Mouse (Mus musculus) left cerebral cortex, postnatal 4 days (tissue): ENCODE measurements around the gene Dynll1. TPM values are rescaled to one million over a fixed set of nuclear protein-coding genes. Genes with fewer than 3 reads are reported as not detected.

Experiments used
- DNase-seq: peaks from one replicate; pipeline ENCODE4 v3.0.0-alpha.2; 2022
- intact Hi-C: fragments of 180-260 bp; cut with DNase I; formaldehyde crosslinking; loops from one replicate; pipeline ENCODE4 v1.15.1; 2025
- total RNA-seq, 2 experiments: library from RNA; stranded (reverse); gene quantifications; 2 replicates each; pipeline ENCODE4 v1.2.3; 2021

The Dynll1 gene
- total RNA-seq, 2 experiments from 2014 or later = 678 to 766 TPM

DNA sequence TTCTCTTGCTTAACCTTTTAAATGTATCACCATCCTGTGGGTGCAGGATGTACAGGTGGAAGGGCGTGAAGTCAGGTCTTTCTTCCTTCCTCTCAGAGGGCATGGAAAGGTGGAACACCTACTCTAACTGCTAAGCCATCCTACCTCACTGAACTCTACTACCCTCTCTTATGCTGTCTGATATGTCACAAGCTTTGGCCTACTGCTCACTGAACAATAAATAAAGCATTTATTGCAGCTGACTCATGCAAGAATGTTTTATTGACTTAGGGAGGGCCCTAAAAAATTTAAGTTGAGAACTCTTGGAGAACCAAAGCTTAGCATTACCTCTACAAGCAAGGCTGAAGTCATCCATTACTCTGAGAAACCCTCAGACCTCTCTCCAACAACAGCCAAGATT lies 30.8 kb downstream of the Dynll1 start:
- DNase-seq = no peak
- intact Hi-C loops = no loop called here

DNA sequence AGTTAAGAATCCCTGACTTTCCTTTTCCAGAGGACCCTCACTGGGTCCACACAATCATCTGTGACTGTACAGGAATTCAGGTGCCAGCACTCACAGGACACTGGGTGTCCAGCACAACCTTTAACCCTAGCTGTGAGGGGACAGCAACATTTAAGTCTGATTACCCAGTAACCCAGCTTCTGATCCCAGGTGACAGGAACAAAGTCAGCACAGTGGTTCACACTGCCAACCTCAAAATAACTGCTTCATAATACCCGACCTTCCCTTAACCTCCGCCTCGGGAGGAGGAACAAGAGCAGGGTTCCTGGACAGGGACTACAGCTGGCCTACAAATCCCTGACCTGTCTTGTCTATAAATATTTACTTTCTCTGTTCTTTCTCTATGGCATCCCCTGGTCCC lies 32.5 kb downstream of the Dynll1 start:
- no peak for DNase-seq
- intact Hi-C loops = no loop called here

DNA sequence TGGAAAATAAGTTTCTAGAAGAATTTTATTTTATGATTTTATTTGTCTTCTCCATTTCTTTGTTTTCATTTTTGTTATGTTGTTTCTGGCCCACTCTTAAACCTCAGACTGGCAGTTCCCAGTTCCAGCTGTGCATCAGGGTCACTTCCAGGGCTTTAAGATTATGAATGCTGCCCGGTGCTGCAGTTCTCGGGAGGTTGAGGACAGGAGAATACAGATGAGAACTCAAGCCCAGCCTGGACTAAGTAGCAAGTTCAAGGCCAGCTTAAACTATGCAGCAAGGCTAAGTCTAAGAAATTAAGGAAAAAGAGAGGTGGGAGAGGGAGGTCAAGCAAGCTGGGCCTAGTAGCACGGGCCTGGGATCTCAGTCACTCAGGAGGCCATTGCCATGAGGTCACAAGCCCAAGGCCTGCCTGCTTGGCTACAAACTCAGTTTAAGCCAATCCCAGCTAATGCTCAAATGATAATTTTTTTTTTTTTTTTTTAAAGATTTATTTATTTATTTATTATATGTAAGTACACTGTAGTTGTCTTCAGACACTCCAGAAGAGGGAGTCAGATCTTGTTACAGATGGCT lies 33.2 kb downstream of the Dynll1 start:
- intact Hi-C loops = no loop called here
- no peak for DNase-seq

DNA sequence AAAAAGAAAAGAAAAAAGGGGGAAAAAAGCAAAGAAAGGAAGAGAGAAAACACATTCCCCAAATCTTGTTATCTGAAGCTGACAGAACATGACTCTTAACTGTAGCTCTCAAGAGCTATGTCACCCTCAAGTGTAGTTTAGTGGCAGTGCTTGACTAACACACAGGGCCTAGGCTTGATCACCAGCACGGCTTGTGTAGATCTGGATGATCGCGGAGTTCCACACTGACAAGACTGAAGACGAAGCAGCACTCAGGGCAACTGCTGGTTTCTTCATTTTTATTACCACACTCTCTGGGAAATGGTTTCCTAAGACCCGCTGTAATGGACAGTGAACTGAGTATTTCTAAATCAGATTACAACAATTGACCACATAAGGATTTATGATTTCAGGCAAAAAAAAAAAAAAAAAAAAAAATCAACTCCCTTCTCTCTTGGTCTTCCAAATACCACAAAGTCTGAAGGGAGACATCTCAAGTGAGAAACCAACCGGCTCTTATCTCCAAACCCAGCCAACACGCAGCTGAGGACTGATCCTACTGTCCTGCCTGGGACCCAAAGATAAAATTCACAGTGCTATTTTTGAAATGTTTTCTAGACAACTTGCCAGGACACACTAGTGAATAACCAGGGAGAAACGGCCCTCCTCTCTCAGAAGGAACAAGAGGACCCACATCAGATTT lies 33.9 kb downstream of the Dynll1 start:
- intact Hi-C loops = no loop called here
- DNase-seq = no peak

DNA sequence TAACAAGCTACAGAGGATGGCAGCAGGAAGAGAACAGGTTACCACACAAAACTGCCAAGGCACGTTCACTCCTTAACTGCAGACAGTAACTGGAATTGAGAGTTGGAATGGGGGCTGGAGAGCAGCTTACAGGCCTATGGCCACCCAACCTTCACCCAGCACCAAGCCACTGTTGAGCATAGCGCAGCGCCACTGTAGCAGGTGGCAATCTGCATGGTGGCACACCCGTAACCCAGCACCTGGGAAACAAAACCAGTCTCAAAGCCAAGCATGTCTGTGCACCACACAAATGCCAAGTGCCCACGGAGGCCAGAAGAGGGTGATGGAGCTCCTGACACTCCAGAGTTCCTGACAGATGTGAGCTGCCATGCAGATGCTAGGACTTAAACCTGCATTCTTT lies 34.5 kb downstream of the Dynll1 start:
- DNase-seq = no peak
- intact Hi-C loops = no loop called here

DNA sequence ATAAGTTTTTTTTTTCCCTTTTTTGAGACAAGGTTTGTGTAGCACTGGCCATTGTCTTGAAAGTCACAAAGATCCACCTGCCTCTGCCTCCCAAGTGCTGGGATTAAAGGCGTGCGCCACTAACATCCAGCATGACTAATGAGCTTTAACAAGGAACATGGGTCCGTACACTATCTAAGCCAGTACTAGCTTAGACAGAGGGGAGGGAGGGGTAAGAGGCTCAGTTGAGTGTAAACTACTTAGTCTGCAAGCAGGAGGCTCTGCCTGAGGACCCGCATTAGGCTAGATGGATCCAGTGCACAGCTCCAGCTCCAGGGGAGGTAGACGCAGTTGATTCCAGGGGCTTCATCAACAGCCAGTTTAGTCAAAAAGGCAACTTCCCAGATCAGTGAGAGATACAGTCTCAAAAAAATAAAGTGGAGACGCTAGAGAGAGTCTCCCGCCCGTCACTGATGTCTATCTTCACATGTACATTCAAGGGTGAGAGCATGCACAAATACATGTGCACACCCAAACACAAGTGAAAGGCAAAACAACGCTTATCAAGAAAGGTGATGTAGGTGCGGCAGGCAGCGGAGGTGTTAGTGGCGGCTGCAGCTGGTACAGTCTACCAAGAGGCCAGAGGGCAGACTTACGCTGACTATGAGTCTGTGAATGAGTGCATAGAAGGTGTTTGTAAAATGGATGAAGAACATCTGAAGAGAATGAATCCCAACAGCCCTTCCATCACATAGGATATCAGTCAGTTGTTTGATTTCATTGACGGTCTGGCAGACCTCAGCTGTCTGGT lies 38.1 kb downstream of the Dynll1 start:
- DNase-seq = no peak
- intact Hi-C loops = no loop called here

DNA sequence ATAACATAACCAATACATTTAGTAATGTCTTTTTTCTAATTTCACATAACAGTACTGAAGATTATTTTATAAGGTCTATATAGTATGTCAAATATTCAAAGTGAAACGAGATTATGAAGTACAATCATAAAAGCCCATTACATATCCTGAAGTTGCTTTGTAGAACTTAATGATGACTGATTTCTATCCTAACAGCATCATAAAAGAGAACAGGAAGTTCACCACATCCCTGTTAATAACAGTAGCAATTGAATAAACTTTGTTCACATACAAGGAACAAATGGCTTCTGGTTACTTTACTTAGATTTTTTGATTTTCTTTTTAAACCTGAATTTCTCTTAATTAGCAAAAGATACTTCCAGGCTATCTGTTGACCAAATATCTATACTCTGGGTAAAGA lies 38.9 kb downstream of the Dynll1 start:
- intact Hi-C loops = no loop called here
- no peak for DNase-seq

DNA sequence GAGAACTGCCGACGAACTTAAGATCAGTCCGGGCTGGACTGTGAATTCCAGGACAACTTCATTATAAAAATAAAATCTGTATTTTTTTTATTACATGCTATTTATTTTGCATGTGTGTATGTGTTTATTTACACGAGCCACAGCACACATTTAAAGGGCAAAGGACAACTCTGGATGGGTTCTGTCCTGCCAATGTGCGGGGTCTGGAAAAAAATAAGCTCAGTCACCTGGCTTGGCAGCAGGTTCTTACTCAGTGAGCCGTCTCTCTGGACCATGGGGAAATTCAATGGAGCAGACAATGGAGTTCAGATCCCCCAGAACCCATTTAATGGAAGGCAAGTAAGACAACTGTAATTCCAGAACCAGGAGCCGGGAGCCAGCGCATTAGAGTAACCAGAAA lies 39.7 kb downstream of the Dynll1 start:
- no peak for DNase-seq
- intact Hi-C loops = no loop called here

DNA sequence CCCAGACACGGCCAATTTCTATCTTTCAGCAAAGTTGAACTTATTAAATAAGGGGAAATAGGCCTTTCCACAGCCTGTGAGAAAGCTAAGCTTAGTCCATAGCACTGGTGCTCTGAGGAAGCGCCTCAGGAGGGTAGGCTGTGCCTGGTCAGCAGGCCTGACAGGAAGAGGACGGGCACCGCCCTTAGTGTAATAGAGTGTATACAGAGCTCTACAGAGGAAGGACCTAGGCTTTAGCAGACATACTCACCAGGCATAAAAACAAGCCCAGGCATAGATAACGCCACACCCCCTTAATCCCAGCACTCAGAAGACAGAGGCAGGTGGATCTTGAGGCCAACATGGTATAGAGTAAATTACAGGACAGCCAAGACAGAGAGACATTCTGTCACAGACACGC lies 40.4 kb downstream of the Dynll1 start:
- intact Hi-C loops = no loop called here
- DNase-seq = no peak

DNA sequence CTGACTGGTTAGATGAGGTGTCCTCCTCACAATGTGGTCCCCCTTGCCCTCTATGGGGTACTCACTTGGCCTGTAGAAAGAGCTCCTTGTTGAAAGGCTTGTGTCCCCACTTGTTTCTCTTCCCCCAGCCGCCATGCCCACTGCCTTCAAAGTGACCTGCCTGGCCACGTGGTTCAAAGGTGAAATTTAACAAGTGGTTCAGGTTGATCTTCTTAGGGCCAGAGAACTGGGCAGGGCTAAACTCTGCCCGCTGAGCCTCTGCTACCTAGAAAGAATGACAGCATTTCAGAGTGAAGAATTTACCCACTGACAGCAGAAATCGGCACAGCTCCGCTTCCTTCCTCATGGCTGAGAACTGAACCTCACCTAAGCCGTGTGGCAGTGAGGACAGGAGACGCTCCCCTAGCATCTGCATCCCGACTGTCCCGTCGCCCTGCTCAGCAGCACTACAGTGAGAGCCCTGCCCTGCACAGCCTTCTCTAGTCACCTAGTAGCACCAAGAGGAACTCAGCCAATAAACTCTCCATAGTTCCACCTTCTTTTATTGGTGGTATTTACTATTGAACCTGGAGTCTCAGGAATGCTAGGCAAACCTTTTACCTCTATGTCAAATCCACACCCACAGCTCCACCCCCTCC lies 43.8 kb downstream of the Dynll1 start:
- intact Hi-C loops = no loop called here

DNA sequence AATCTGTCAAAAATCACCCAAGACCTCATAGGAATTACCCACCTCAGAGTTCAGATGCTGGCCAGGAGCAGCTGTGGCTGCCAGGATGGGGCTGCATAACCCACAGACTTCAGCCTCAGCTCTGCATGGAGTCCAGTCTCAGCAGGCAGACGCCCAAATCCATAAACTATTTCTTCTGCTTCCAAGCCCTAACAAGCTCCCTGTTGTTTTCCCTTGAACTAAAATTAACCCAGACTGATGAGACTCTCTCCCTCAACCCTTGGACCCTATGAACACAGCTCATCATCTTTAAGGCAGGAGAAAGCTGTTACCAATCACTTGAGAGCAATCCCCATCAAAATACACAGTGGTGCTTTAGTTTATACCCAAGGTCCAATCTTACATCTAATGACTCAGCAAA lies 45.3 kb downstream of the Dynll1 start:
- intact Hi-C loops = no loop called here
- no peak for DNase-seq

More for the DNA sequence above, 43.8 kb downstream of the Dynll1 start:
- DNase-seq = no peak

Other genes with a start within 250 kb of the Dynll1 start
- not detected for gene Gm10401, start 202.7 kb downstream of the Dynll1 start, total RNA-seq
- 1 to 10 TPM; 9.1 to 9.4 TPM for gene Acads, start 181.7 kb downstream of the Dynll1 start, total RNA-seq
- 10 to 100 TPM; 22.4 to 25.6 TPM for gene Unc119b, start 166.0 kb downstream of the Dynll1 start, total RNA-seq
- gene Mlec, start 142.8 kb downstream of the Dynll1 start, total RNA-seq = 10 to 100 TPM; 59.5 to 79.4 TPM
- 10 to 100 TPM; 67.0 to 67.2 TPM for gene Cabp1, start 106.6 kb downstream of the Dynll1 start, total RNA-seq
- gene Pop5, start 65.2 kb downstream of the Dynll1 start, total RNA-seq = 10 to 100 TPM; 27.4 to 31.8 TPM
- gene Rnf10, start 28.1 kb downstream of the Dynll1 start, total RNA-seq = 100 to 1,000 TPM; 262 to 280 TPM
- 10 to 100 TPM; 29.7 to 33.8 TPM for gene Coq5, start 21.3 kb downstream of the Dynll1 start, total RNA-seq
- 10 to 100 TPM; 58.7 to 59.4 TPM for gene Srsf9, start 26.2 kb upstream of the Dynll1 start, total RNA-seq
- 10 to 100 TPM; 29.6 to 29.7 TPM for gene Gatc, start 40.2 kb upstream of the Dynll1 start, total RNA-seq
- gene Triap1, start 40.2 kb upstream of the Dynll1 start, total RNA-seq = 10 to 100 TPM; 30.3 to 30.5 TPM
- gene Cox6a1, start 48.0 kb upstream of the Dynll1 start, total RNA-seq = 100 to 1,000 TPM; 489 to 518 TPM
- gene Msi1, start 128.6 kb upstream of the Dynll1 start, total RNA-seq = 100 to 1,000 TPM; 110 to 114 TPM
- gene Pla2g1b, start 165.3 kb upstream of the Dynll1 start, total RNA-seq = not detected
- 10 to 100 TPM; 28.4 to 31.5 TPM for gene Sirt4, start 183.7 kb upstream of the Dynll1 start, total RNA-seq
- 10 to 100 TPM; 23.9 to 24.7 TPM for gene Pxn, start 205.7 kb upstream of the Dynll1 start, total RNA-seq